Mouse (Mus musculus) lung, adult 10 weeks (tissue): Measurements from ENCODE around the gene Ccdc160. TPM values are rescaled to one million over a fixed set of nuclear protein-coding genes. Genes with fewer than 3 reads are reported as not detected.

Experiments
- polyA plus RNA-seq: library from polyadenylated mRNA; stranded (reverse); fragments of 350-450 nt; fragmentation: Illumina TruSeq; extraction: RNeasy Lipid Tissue Mini Kit (QIAGEN cat#74804); gene quantifications from one replicate; pipeline ENCODE4 v1.2.3, GENCODE M21; 2014; ENCODE audit warnings: low read depth, low replicate concordance; ENCODE audit not compliant: insufficient read depth

Ccdc160 gene
- polyA plus RNA-seq = 1.7 TPM

GRCm38 (mm10) chrX:52790980-52791593 lies at the start of gene Ccdc160:
Gene Ccdc160, plus strand, starts transcription at chrX:52791200.

Other genes with a start within 250 kb of the Ccdc160 start
- 117 TPM for gene Gpc3, start 177.2 kb upstream of the Ccdc160 start, polyA plus RNA-seq
- gene Phf6, start 121.1 kb downstream of the Ccdc160 start, polyA plus RNA-seq = 6.0 TPM
- gene Hprt, start 196.9 kb downstream of the Ccdc160 start, polyA plus RNA-seq = 112 TPM